Mouse (Mus musculus): ENCODE results near the gene Hdx.

Hdx gene

DNA sequence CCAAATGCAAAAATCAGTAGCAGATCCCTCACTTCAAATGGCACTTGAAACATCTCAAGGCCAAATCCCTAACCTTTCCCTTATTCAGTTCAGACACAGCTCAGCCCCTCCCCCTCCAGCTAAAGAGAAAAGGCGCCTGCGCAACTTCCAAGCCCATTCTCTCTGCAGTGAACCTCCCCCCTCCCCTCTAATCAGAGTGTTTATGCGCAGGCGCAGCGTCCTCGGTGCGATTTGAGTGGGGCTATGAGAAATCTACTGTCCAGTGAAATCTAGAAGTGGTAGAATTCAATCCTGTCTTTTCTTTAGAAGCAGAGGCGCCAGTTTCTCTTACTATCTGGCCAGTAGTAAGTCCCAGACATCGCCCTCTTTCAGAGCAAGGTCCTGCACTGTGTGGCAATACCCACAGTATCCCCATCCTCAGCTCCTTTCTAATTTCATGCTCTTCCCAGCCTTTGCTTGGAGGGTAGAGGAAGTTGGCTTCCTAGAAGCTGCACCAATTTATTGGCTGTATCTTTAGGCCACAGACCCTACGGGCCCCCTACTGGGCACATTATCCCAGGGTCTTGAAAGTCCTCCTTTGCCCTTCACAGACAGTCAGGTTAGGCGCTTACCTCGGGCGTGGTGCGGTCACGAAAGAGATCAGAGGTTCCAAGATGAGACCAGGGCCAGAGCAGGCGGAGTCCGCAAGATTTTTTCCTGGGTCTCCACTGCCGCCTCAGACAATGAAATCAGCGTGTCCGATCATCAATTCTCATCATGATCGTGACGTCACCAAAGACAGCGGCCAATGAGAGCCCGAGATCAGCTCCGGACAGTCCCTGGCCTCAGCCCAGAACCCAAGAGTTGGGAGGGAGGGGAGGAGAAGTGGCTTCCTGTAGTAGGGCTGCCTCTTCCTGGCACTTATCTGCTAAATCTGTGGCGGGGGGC lies at the start of gene Hdx:
Hdx (minus strand) TSS at position 724 of the 927 bp plus-strand sequence.
- in situ Hi-C loops (cut with MboI; ENCODE audit: unreplicated experiment in 2 of 2), result no loop called here

DNA sequence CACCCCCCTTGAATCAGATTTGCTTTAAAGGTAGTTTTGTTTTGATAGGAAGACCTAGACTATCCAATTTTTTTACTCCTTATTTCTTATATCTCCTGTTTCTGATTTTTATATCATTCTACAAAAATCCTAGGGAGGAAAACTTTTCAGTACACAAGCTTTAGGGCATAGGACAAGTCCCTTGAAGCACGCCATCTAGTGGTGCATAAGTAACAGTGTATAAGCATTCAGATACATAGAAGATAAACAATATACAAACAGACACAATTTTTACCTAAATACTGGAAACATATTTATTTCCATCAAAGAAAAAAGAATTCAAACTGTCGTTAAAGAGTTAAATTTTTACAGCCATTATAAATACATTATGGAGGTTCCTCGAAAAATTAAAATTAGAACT lies 11.2 kb downstream of the Hdx start:
- in situ Hi-C loops (cut with MboI; ENCODE audit: unreplicated experiment in 2 of 2), result no loop called here

DNA sequence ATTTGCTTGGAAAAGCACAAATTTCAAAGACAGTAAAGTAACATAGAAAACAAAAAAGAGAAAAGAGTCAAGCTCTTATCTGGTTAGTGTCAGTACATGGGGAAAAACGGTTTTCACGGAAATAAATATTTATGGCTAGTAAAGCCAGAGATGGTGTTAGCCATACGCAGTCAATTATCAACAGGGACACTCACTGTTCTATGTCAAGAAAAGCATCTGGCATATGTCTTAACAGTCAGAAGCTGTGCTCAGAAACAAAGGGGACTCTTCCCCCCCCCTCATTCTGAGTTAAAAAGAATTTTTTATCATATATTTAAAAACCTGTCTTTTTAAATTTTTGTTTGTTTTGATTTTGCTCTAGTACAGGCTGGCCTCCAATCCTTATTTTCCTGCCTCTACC lies 25.2 kb downstream of the Hdx start:
- in situ Hi-C loops (cut with MboI; ENCODE audit: unreplicated experiment in 2 of 2), result no loop called here

DNA sequence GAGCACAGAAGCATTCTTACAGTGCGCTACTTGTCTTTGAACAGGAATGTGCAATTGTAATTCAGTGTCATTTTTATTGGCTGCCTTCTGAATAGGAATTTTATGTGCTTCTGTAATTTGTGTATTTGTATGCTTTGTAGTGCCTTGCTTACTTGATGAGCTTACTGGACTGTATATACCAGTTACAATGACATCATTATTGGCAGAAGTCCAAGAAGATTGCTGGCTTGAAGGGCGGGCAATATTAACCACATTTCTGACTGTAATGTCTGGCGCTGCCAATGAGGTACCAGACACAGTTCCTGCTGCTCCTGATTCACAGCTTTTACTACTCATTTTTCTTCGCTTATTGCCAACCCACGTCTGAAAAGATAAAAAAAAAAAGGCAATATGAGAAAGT lies 36.5 kb downstream of the Hdx start:
- in situ Hi-C loops (cut with MboI; ENCODE audit: unreplicated experiment in 2 of 2), result no loop called here

DNA sequence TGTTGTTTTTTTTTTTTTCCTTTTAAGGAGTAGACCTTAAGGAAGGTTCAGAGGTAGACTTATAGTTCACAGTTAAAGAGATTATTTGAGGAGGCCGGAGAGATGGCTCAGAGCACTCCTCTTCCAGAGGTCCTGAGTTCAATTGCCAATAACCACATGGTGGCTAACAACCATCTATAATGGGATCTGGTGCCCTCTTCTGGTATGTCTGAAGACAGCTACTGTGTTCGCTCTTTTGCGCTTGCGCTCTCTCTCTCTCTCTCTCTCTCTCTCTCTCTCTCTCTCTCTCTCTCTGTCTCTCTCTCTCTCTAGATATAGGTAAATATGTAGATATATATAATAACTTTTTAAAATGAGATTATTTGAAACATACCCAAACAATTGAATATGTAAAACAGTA lies 38.2 kb downstream of the Hdx start:
- in situ Hi-C loops (cut with MboI; ENCODE audit: unreplicated experiment in 2 of 2), result no loop called here

DNA sequence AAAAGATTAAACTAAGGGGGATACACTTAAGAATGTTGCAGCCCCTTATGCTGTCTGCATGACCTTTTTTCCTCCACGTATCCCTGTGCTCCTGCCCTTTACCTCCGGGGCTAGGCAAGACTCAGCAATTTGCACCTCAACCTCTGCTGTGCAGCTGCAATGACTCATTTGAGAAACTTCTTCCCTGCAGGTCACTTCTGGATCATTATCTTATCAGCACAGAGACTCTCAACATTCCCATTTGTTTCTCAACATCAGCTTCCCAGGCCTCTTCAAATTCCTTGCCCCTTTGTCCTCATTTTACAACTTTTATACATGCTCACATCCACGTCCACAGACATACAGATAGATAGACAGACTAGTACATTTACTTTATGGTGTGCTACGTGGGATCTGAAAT lies 51.9 kb downstream of the Hdx start:
- in situ Hi-C loops (cut with MboI; ENCODE audit: unreplicated experiment in 2 of 2), result no loop called here

DNA sequence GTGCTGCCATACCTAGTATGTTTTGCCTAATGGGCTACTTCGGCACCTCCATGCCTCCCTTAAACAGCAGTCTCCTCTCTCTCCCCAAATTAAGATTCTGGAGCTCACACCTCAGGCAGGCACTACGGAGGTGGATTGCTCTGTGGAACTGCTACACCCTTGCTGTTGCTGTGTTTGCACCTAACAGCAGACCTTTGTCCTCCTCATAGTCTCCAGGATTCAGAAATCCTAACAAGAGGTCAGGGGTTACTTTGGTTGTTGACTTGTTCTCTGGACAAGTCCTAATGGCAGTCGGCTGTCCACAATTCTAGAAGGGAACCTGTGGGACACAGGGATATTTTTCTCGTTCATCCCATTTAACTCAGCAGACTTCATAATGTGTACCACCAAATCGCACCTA lies 56.3 kb downstream of the Hdx start:
- in situ Hi-C loops (cut with MboI; ENCODE audit: unreplicated experiment in 2 of 2), result no loop called here

DNA sequence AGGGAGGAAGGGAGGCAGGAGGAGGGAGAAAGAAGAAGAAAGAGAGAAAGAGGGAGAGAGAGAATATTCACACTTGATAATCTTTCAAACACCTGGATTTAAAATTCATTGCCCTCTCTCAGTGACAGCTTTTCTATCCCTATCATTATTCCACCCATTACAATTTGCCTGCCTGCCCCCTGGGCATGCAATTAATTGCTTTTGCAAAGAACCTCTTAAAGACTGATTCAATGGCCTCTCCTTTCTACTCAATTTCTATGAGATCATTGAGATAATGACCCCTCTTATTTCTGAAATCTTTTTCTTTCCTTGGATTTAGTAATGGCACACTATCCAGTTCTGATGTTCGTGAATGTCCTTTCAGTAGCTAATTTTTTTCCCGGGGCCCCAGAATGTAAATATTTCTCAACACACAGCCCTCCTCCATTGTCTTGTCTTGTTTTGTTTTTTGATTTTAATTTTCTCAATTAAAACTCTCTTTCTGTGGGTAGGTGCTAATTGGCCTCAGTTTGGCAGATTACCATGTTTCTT lies 99.2 kb downstream of the Hdx start:
- in situ Hi-C loops (cut with MboI; ENCODE audit: unreplicated experiment in 2 of 2), result no loop called here

DNA sequence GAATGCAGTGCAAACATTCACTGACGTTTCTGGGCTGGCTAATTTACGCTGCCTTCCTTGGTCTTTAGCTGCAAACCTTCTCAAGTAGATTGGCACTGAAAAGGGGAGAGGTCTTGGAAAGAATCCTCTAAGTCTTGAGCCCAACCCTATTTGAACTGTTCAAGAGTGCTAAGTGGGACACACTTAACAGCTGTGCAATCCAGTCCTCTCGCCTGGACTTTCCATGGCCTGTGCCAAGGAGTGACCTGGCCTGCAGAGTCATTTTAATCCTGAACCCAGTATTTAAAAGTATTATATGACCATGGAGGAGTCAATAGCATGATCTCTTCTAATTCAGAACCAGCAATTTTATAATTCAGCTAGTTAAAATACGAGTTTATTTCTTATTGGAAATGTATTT lies 109.3 kb downstream of the Hdx start:
- in situ Hi-C loops (cut with MboI; ENCODE audit: unreplicated experiment in 2 of 2), result no loop called here

DNA sequence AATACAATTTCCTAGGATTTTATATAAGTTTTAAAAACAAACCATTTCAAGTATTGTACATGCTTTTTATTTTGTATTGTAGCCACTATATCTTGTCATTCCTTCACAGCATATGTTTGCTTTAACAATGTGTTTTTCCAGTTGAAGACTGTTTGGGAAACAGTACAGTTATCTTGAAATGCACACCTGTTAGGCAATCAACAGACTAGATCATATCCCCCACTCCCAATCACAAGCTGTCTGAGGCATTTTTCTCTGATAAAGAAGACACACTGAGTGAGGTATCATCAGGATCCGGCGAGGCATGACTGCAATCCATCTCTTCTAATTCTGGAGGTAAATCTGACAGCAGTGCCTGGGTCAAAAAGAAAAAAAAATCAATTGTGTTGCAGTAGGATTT lies 119.8 kb downstream of the Hdx start:
- in situ Hi-C loops (cut with MboI; ENCODE audit: unreplicated experiment in 2 of 2), result no loop called here

DNA sequence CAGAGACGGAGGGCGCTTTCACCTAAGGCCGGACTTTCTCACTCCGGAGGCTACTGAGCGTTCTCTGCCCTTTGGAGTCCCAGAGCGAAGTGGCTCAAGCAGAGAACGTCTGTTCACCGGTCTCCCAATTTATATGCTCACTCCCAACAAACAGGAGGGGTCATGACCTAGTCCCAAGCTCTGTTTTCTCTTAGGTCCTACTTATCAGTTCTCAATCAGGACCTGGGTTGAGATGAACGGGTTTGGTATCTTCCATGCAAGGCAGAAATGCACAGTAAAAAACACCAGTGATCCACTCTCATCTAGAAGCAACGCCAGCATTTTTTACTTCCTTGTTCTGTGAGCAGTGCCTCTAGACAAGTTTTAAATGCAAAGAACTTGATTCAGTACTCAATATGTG lies 159.0 kb downstream of the Hdx start, which contains the start of gene Rps6ka6:
Rps6ka6 (minus strand) TSS at position 101 of the 400 bp plus-strand sequence.
- in situ Hi-C loops (cut with MboI; ENCODE audit: unreplicated experiment in 2 of 2), result no loop called here
